In genomic region chr6:32935576-32935975, GRCm38 (mm10) we compare ENCODE assay signal across 24 mouse cellular contexts.
DNase-seq lines count a peak whose midpoint lies in the region; ATAC-seq and TF ChIP-seq lines count a peak whose summit lies in the region.
"Had no signal": no experiment of that assay in that cellular context is flagged by ENCODE, and none has a peak within 500 bp of the region (broad histone marks: within the 10 kb centered on the region; RNA-seq: fewer than 3 reads in every experiment).

No protein-coding gene starts in this region.

- WGBS in stomach, postnatal 0 days: 68% methylated on average over 5 of the region's 5 CpGs
- 61% methylated on average over 5 of the region's 5 CpGs for WGBS in kidney, embryonic 15.5 days

- DNase-seq in adrenal gland, adult (ENCODE audit: inconsistent age in 2 of 2, low spot score in 1 of 2): peak; percentile 58 to 82
- DNase-seq in adrenal gland, postnatal 4 days (ENCODE audit: low spot score in 2 of 2): no peak
- DNase-seq in ES-CJ7 (ENCODE audit: low read depth, low spot score) (peak; percentile 20), ZHBTc4 (ENCODE audit: low read depth, low spot score) (peak; percentile 25)
- DNase-seq in stomach, postnatal 0 days (ENCODE audit: low spot score): no peak
- DNase-seq in urinary bladder, adult 18-20 months (ENCODE audit: low spot score in 2 of 2): no peak
- DNase-seq: cerebellum, adult 8-10 months; heart, postnatal 4 days; kidney, adult 9 months; kidney, postnatal 4 days; liver, postnatal 0 days; lung, postnatal 14 days; right cerebral cortex, postnatal 14 days; spleen, adult 18-20 months; thymus, postnatal 25 days had no signal

- no peak for TF ChIP-seq EP300 in stomach, postnatal 0 days (optimal IDR thresholded peaks at IDR 0.05)

- no peaks in the 10 kb centered on the region for H3K27me3 ChIP-seq in stomach, postnatal 0 days (ENCODE audit: control insufficient read depth, insufficient read depth, low read length)
- no peaks in the 10 kb centered on the region for H3K27me3 ChIP-seq in kidney, embryonic 15.5 days
- H3K27me3 ChIP-seq: CH12.LX; intestine, embryonic 15.5 days; midbrain, embryonic 12.5 days had no signal

- no peaks in the 10 kb centered on the region for H3K36me3 ChIP-seq in stomach, postnatal 0 days (ENCODE audit: control insufficient read depth, insufficient read depth, low read length)
- H3K36me3 ChIP-seq in kidney, embryonic 15.5 days: no peaks in the 10 kb centered on the region
- H3K36me3 ChIP-seq: heart, embryonic 10.5 days; intestine, embryonic 15.5 days; limb, embryonic 12.5 days; midbrain, embryonic 12.5 days had no signal

- no peak overlapping the region for H3K4me2 ChIP-seq in stomach, postnatal 0 days (replicated peaks; ENCODE audit: low read depth)
- no peak overlapping the region for H3K4me2 ChIP-seq in kidney, embryonic 15.5 days
- H3K4me2 ChIP-seq: intestine, embryonic 15.5 days; limb, embryonic 12.5 days; liver, embryonic 11.5 days; midbrain, embryonic 12.5 days had no signal

- no peak for TF ChIP-seq CTCF in embryonic fibroblast, embryonic 13.5 days (IDR thresholded peaks at IDR 0.05; ENCODE audit: borderline replicate concordance, insufficient read depth, low read length)
- no peak for TF ChIP-seq CTCF in stomach, postnatal 0 days (IDR thresholded peaks at IDR 0.05; ENCODE audit: low read depth)

- TF ChIP-seq POLR2A in embryonic fibroblast, embryonic 13.5 days (IDR thresholded peaks at IDR 0.05; ENCODE audit: low read depth, low read length): no peak

- no peak overlapping the region for H3K9ac ChIP-seq in stomach, postnatal 0 days (ENCODE audit: low read length)
- H3K9ac ChIP-seq in kidney, embryonic 15.5 days: no peak overlapping the region
- H3K9ac ChIP-seq: intestine, embryonic 15.5 days; limb, embryonic 12.5 days; liver, postnatal 0 days; midbrain, embryonic 12.5 days had no signal

- no peak overlapping the region for H3K4me3 ChIP-seq in embryonic fibroblast, embryonic 13.5 days (ENCODE audit: insufficient read depth, low read length)
- H3K4me3 ChIP-seq in stomach, postnatal 0 days (ENCODE audit: low read depth, low read length): no peak overlapping the region
- no peak overlapping the region for H3K4me3 ChIP-seq in kidney, embryonic 15.5 days (replicated peaks)
- H3K4me3 ChIP-seq: heart, embryonic 10.5 days; intestine, embryonic 15.5 days; limb, embryonic 12.5 days; midbrain, embryonic 12.5 days had no signal

- ATAC-seq in stomach, postnatal 0 days (ENCODE audit: low FRiP score, low TSS enrichment): no peak
- no peak for ATAC-seq in kidney, embryonic 15.5 days (replicated peaks; ENCODE audit: low FRiP score)
- ATAC-seq: hindbrain, embryonic 16.5 days; intestine, embryonic 15.5 days; liver, postnatal 0 days had no signal

- peaks cover 14% of the 10 kb centered on the region for H3K4me1 ChIP-seq in embryonic fibroblast, embryonic 13.5 days (ENCODE audit: control insufficient read depth, insufficient read depth, low read length)
- H3K4me1 ChIP-seq in stomach, postnatal 0 days (replicated peaks; ENCODE audit: control insufficient read depth, insufficient read depth): no peaks in the 10 kb centered on the region
- peaks cover 9% of the 10 kb centered on the region for H3K4me1 ChIP-seq in kidney, embryonic 15.5 days
- H3K4me1 ChIP-seq: intestine, embryonic 15.5 days had no signal

- H3K9me3 ChIP-seq in stomach, postnatal 0 days (ENCODE audit: control insufficient read depth, low read length): no peaks in the 10 kb centered on the region
- H3K9me3 ChIP-seq in kidney, embryonic 15.5 days (replicated peaks): no peaks in the 10 kb centered on the region
- H3K9me3 ChIP-seq: heart, embryonic 10.5 days; intestine, embryonic 15.5 days; limb, embryonic 12.5 days; midbrain, embryonic 12.5 days had no signal

- peak overlapping the region; percentile 97 for H3K27ac ChIP-seq in embryonic fibroblast, embryonic 13.5 days (ENCODE audit: insufficient read depth, low read length)
- H3K27ac ChIP-seq in stomach, postnatal 0 days (replicated peaks): no peak overlapping the region
- no peak overlapping the region for H3K27ac ChIP-seq in kidney, embryonic 15.5 days
- H3K27ac ChIP-seq: heart, embryonic 10.5 days; intestine, embryonic 15.5 days; limb, embryonic 12.5 days; midbrain, embryonic 12.5 days had no signal

Comparison
In these comparisons a context has a peak if more than half of its experiments do, and no peak if none do; other contexts are left out.
1. DNase-seq: peak in adrenal gland, adult (2 of 2), ES-CJ7 (single experiment) and ZHBTc4 (single experiment); none in adrenal gland, postnatal 4 days (0 of 2), stomach, postnatal 0 days (single experiment) and urinary bladder, adult 18-20 months (0 of 2).